Mouse (Mus musculus) liver, embryonic 11.5 days (tissue): ENCODE data around the gene D930048N14Rik. TPM values are rescaled to one million over a fixed set of nuclear protein-coding genes. Genes with fewer than 3 reads are reported as not detected.

Experiments
- ATAC-seq: fragments of 200-750 bp; cut with Nextera tagmentation; replicated peaks from 2 replicates; pipeline ENCODE4 v1.8.0; 2017; ENCODE audit warnings: moderate number of reproducible peaks, mild to moderate bottlenecking, moderate TSS enrichment, moderate library complexity; ENCODE audit not compliant: low FRiP score
- DNase-seq: peaks from one replicate; pipeline ENCODE4 v3.0.0-alpha.2; 2017; ENCODE audit warnings: low spot score
- H3K27ac ChIP-seq: fragments of 300-500 bp; sonication (generic); 2 replicates; pipeline ENCODE4 v1.5.1; 2014; ENCODE audit warnings: mild to moderate bottlenecking, low read depth, low read length, control low read depth
- H3K27me3 ChIP-seq: fragments of 300-500 bp; sonication (generic); replicated peaks from 2 replicates; pipeline ENCODE4 v1.6.1; 2014; ENCODE audit warnings: low read length, mixed read lengths; ENCODE audit not compliant: control insufficient read depth, insufficient read depth
- H3K36me3 ChIP-seq: fragments of 300-500 bp; sonication (generic); 2 replicates; pipeline ENCODE4 v1.6.1; 2014; ENCODE audit warnings: mild to moderate bottlenecking, low read length, moderate library complexity, mixed read lengths; ENCODE audit not compliant: control insufficient read depth, insufficient read depth
- H3K4me1 ChIP-seq: fragments of 300-500 bp; sonication (generic); replicated peaks from 2 replicates; pipeline ENCODE4 v1.6.1; 2014; ENCODE audit warnings: low read length, mixed read lengths; ENCODE audit not compliant: control insufficient read depth, insufficient read depth
- H3K4me2 ChIP-seq: fragments of 300-500 bp; sonication (generic); 2 replicates; pipeline ENCODE4 v1.6.1; 2014; ENCODE audit warnings: mild to moderate bottlenecking, control low read depth, moderate library complexity
- H3K4me3 ChIP-seq: fragments of 300-500 bp; sonication (generic); 2 replicates; pipeline ENCODE4 v1.5.1; 2014; ENCODE audit warnings: low read depth, low read length, control low read depth
- H3K9ac ChIP-seq: fragments of 300-500 bp; sonication (generic); 2 replicates; pipeline ENCODE4 v1.6.1; 2014; ENCODE audit warnings: low read depth, low read length, control low read depth
- H3K9me3 ChIP-seq: fragments of 300-500 bp; sonication (generic); 2 replicates; pipeline ENCODE4 v1.6.1; 2016; ENCODE audit warnings: low read length, inconsistent platforms, mixed read lengths; ENCODE audit not compliant: control insufficient read depth
- whole genome bisulfite sequencing: fragments of 180-500 bp; shearing (Covaris S2); extraction: QIAGEN DNeasy Blood & Tissue Kit; methylation state at CpG from one replicate; pipeline ENCODE4 v1.1.7; 2014; 5-methylcytosine and 5-hydroxymethylcytosine counted together
- polyA plus RNA-seq: library from polyadenylated mRNA; unstranded; fragments of >200 nt; fragmentation: Nextera tagmentation; extraction: Ambion mirVana; gene quantifications from 2 replicates; pipeline ENCODE4 v1.2.1, GENCODE M21; 2014

The D930048N14Rik gene
- polyA plus RNA-seq, 1 experiment from 2014 or later: 1.5 TPM

- Histone ChIP-seq H3K27ac (no peak overlapping the region), H3K27me3 (peaks cover 16% of the 10 kb centered on the region), H3K4me1 (peaks cover 13% of the 10 kb centered on the region), H3K4me3 (peak overlapping the region; percentile 50), H3K36me3 (peaks cover 3% of the 10 kb centered on the region; the same call in 1 of the 2 replicates), H3K9ac (peak overlapping the region; percentile 11), H3K4me2 (peak overlapping the region; percentile 91), H3K9me3 (no peaks in the 10 kb centered on the region)
- DNase-seq: no peak
- ATAC-seq: peak; percentile 24; the same call in 1 of the 2 replicates
- under 1% methylated on average over 30 of the region's 30 CpGs for WGBS
Observed at GRCm38 (mm10) chr11:51650261-51650660, 493 bp upstream of the D930048N14Rik start.

GRCm38 (mm10) chr11:51652889-51653418, 2.2 kb downstream of the D930048N14Rik start:
- Histone ChIP-seq H3K27me3 (peaks cover 16% of the 10 kb centered on the region), H3K4me2 (no peak overlapping the region), H3K9ac (no peak overlapping the region), H3K4me3 (no peak overlapping the region), H3K27ac (no peak overlapping the region), H3K9me3 (no peaks in the 10 kb centered on the region), H3K4me1 (peaks cover 7% of the 10 kb centered on the region), H3K36me3 (no peaks in the 10 kb centered on the region)
- 89% methylated on average over 4 of the region's 4 CpGs for WGBS
- DNase-seq (no peak), ATAC-seq (no peak)

- H3K9ac ChIP-seq: no peak overlapping the region
Observed at GRCm38 (mm10) chr11:51653736-51654135, 3.0 kb downstream of the D930048N14Rik start.

GRCm38 (mm10) chr11:51654891-51655290, 4.1 kb downstream of the D930048N14Rik start:
- 88% methylated on average over 3 of the region's 3 CpGs for WGBS
- Histone ChIP-seq H3K4me3 (no peak overlapping the region), H3K4me1 (peaks cover 5% of the 10 kb centered on the region), H3K27me3 (peaks cover 5% of the 10 kb centered on the region), H3K27ac (no peak overlapping the region), H3K9ac (no peak overlapping the region), H3K4me2 (no peak overlapping the region), H3K9me3 (no peaks in the 10 kb centered on the region), H3K36me3 (no peaks in the 10 kb centered on the region)
- ATAC-seq (no peak), DNase-seq (no peak)

More at GRCm38 (mm10) chr11:51653736-51654135, 3.0 kb downstream of the D930048N14Rik start:
- Histone ChIP-seq H3K4me2 (no peak overlapping the region), H3K36me3 (no peaks in the 10 kb centered on the region), H3K27me3 (peaks cover 16% of the 10 kb centered on the region), H3K4me3 (no peak overlapping the region), H3K27ac (no peak overlapping the region), H3K4me1 (peaks cover 7% of the 10 kb centered on the region), H3K9me3 (no peaks in the 10 kb centered on the region)
- DNase-seq (no peak), ATAC-seq (no peak)
- WGBS: 75% methylated on average over 6 of the region's 6 CpGs

- Histone ChIP-seq H3K4me3 (no peak overlapping the region), H3K27ac (no peak overlapping the region), H3K9me3 (no peaks in the 10 kb centered on the region), H3K4me2 (no peak overlapping the region), H3K4me1 (no peaks in the 10 kb centered on the region), H3K9ac (no peak overlapping the region), H3K27me3 (no peaks in the 10 kb centered on the region), H3K36me3 (no peaks in the 10 kb centered on the region)
- ATAC-seq (no peak), DNase-seq (no peak)
- WGBS: 78% methylated on average over 10 of the region's 10 CpGs
Observed at GRCm38 (mm10) chr11:51656798-51657521, 6.2 kb downstream of the D930048N14Rik start.

GRCm38 (mm10) chr11:51658291-51658690, 7.5 kb downstream of the D930048N14Rik start:
- Histone ChIP-seq H3K27ac (no peak overlapping the region), H3K9me3 (no peaks in the 10 kb centered on the region), H3K4me3 (no peak overlapping the region), H3K4me2 (no peak overlapping the region), H3K36me3 (no peaks in the 10 kb centered on the region), H3K4me1 (no peaks in the 10 kb centered on the region), H3K9ac (no peak overlapping the region), H3K27me3 (no peaks in the 10 kb centered on the region)
- no peak for DNase-seq
- WGBS: 59% methylated on average over 7 of the region's 7 CpGs
- ATAC-seq: no peak

GRCm38 (mm10) chr11:51658705-51659104, 8.0 kb downstream of the D930048N14Rik start:
- no peak overlapping the region for H3K4me3 ChIP-seq
- no peaks in the 10 kb centered on the region for H3K27me3 ChIP-seq
- H3K9ac ChIP-seq: no peak overlapping the region
- H3K4me2 ChIP-seq: no peak overlapping the region
- no peak for ATAC-seq
- no peaks in the 10 kb centered on the region for H3K9me3 ChIP-seq
- no peaks in the 10 kb centered on the region for H3K36me3 ChIP-seq
- no peaks in the 10 kb centered on the region for H3K4me1 ChIP-seq
- 66% methylated on average over 6 of the region's 6 CpGs for WGBS
- H3K27ac ChIP-seq: no peak overlapping the region
- no peak for DNase-seq

- H3K4me3 ChIP-seq: no peak overlapping the region
- DNase-seq: no peak
Observed at GRCm38 (mm10) chr11:51661867-51662365, 11.2 kb downstream of the D930048N14Rik start.

GRCm38 (mm10) chr11:51662632-51663031, 11.9 kb downstream of the D930048N14Rik start:
- no peak overlapping the region for H3K4me3 ChIP-seq

More at GRCm38 (mm10) chr11:51661867-51662365, 11.2 kb downstream of the D930048N14Rik start:
- Histone ChIP-seq H3K4me2 (no peak overlapping the region), H3K4me1 (no peaks in the 10 kb centered on the region), H3K9me3 (no peaks in the 10 kb centered on the region), H3K27me3 (no peaks in the 10 kb centered on the region), H3K9ac (no peak overlapping the region), H3K27ac (no peak overlapping the region), H3K36me3 (no peaks in the 10 kb centered on the region)
- ATAC-seq: no peak
- WGBS: 85% methylated on average over 16 of the region's 16 CpGs

More at GRCm38 (mm10) chr11:51662632-51663031, 11.9 kb downstream of the D930048N14Rik start:
- WGBS: 77% methylated on average over 7 of the region's 7 CpGs
- Histone ChIP-seq H3K4me1 (no peaks in the 10 kb centered on the region), H3K9me3 (no peaks in the 10 kb centered on the region), H3K27ac (no peak overlapping the region), H3K4me2 (no peak overlapping the region), H3K36me3 (no peaks in the 10 kb centered on the region), H3K27me3 (no peaks in the 10 kb centered on the region), H3K9ac (no peak overlapping the region)
- ATAC-seq: no peak
- DNase-seq: no peak
